Mouse (Mus musculus) forebrain, embryonic 14.5 days (tissue): ENCODE data around the gene Sytl5. TPM values are rescaled to one million over a fixed set of nuclear protein-coding genes. Genes with fewer than 3 reads are reported as not detected.

Experiments used
- ATAC-seq: fragments of 200-750 bp; cut with Nextera tagmentation; 2 replicates; pipeline ENCODE4 v1.8.0; 2017; ENCODE audit warnings: mild to moderate bottlenecking, moderate library complexity
- DNase-seq: peaks from one replicate; pipeline ENCODE4 v3.0.0-alpha.2; 2015; ENCODE audit warnings: low spot score
- H3K27ac ChIP-seq: fragments of 300-500 bp; sonication (generic); 2 replicates; pipeline ENCODE4 v1.5.1; 2014; ENCODE audit warnings: low read depth, mild to moderate bottlenecking, control low read depth, low read length, moderate library complexity
- H3K27me3 ChIP-seq: fragments of 300-500 bp; sonication (generic); replicated peaks from 2 replicates; pipeline ENCODE4 v1.6.1; 2014; ENCODE audit warnings: low read length, control low read depth, mixed read lengths; ENCODE audit not compliant: control insufficient read depth, insufficient read depth
- H3K36me3 ChIP-seq: fragments of 300-500 bp; sonication (generic); 2 replicates; pipeline ENCODE4 v1.6.1; 2014; ENCODE audit warnings: low read length, control low read depth; ENCODE audit not compliant: control insufficient read depth, insufficient read depth
- H3K4me1 ChIP-seq: fragments of 300-500 bp; sonication (generic); 2 replicates; pipeline ENCODE4 v1.6.1; 2014; ENCODE audit warnings: antibody characterized with exemption, low read length, control low read depth; ENCODE audit not compliant: control insufficient read depth, insufficient read depth
- H3K4me2 ChIP-seq: fragments of 300-500 bp; sonication (generic); 2 replicates; pipeline ENCODE4 v1.6.1; 2014; ENCODE audit warnings: mild to moderate bottlenecking, control low read depth, low read length
- H3K4me3 ChIP-seq: fragments of 300-500 bp; sonication (generic); 2 replicates; pipeline ENCODE4 v1.5.1; 2014; ENCODE audit warnings: low read depth, low read length, control low read depth
- H3K9ac ChIP-seq: fragments of 300-500 bp; sonication (generic); 2 replicates; pipeline ENCODE4 v1.6.1; 2014; ENCODE audit warnings: mild to moderate bottlenecking, low read length, control low read depth, moderate library complexity
- H3K9me3 ChIP-seq: fragments of 300-500 bp; sonication (generic); replicated peaks from 2 replicates; pipeline ENCODE4 v1.6.1; 2016; ENCODE audit warnings: low read length, control low read depth, mixed read lengths; ENCODE audit not compliant: control insufficient read depth
- WGBS: fragments of 180-500 bp; shearing (Covaris S2); extraction: QIAGEN DNeasy Blood & Tissue Kit; methylation state at CpG from one replicate; pipeline ENCODE4 v1.1.7; 2014; 5-methylcytosine and 5-hydroxymethylcytosine counted together
- polyA plus RNA-seq: library from polyadenylated mRNA; unstranded; fragments of >200 nt; fragmentation: Nextera tagmentation; extraction: Ambion mirVana; gene quantifications from 2 replicates; pipeline ENCODE4 v1.2.1, GENCODE M21; 2014

Sytl5 gene
- polyA plus RNA-seq, 1 experiment from 2014 or later = 0.90 TPM

DNA sequence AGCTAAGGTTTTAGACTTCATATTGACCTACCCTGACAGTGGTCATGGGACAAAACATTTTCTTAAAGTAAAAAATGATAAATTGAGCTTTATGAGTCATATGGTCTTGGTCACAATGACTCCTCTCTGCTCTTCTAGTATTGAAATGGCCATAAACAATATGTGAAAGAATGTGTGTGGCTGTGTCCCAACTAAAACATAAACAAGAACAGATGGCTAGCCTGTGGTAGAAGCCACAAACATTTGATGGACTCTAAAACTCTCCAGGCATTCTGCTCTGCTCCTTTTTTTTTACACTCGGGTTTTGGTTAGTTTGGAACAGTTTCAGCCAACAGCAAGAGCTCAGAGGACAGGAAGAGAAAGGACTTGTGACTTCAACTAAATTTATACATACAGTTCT, 120.5 kb downstream of the Sytl5 start:
- Histone ChIP-seq H3K27me3 (no peaks in the 10 kb centered on the region), H3K9ac (no peak overlapping the region), H3K36me3 (no peaks in the 10 kb centered on the region), H3K27ac (no peak overlapping the region), H3K4me2 (no peak overlapping the region), H3K4me3 (no peak overlapping the region), H3K4me1 (no peaks in the 10 kb centered on the region), H3K9me3 (no peaks in the 10 kb centered on the region)
- 69% methylated on average over 1 of the region's 1 CpGs for WGBS
- DNase-seq (no peak), ATAC-seq (no peak)

GRCm38 (mm10) chrX:10007675-10008270, 122.4 kb downstream of the Sytl5 start:
- Histone ChIP-seq H3K9me3 (no peaks in the 10 kb centered on the region), H3K27me3 (no peaks in the 10 kb centered on the region), H3K4me3 (no peak overlapping the region), H3K9ac (no peak overlapping the region), H3K36me3 (no peaks in the 10 kb centered on the region), H3K4me2 (no peak overlapping the region), H3K27ac (no peak overlapping the region), H3K4me1 (no peaks in the 10 kb centered on the region)
- WGBS = 69% methylated on average over 1 of the region's 1 CpGs
- DNase-seq (peak; percentile 52), ATAC-seq (peak; percentile 71)

DNA sequence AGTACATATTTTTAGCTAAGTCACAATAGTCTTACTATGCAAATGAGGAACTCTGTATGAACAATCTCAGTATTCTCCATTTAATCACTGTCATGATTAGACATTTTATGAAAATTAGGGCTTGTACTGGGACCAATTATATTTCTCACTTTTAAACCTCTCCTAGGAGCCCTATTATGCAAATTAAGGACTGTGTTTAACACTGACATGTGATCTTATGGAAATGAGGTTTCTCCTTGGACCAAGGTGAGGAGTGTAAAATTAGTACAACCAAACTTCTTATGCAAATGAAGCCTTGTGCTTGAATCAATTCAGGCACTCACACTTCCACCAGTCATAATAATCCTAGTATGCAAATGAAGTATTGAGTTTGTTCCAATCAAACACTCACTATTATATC, 124.8 kb downstream of the Sytl5 start:
- ATAC-seq (peak; percentile 84), DNase-seq (peak; percentile 55)
- no peak overlapping the region for H3K27ac ChIP-seq
- H3K9me3 ChIP-seq = no peaks in the 10 kb centered on the region
- H3K4me3 ChIP-seq = no peak overlapping the region
- no peaks in the 10 kb centered on the region for H3K36me3 ChIP-seq
- H3K27me3 ChIP-seq = no peaks in the 10 kb centered on the region
- no peaks in the 10 kb centered on the region for H3K4me1 ChIP-seq
- no peak overlapping the region for H3K4me2 ChIP-seq
- no peak overlapping the region for H3K9ac ChIP-seq

- H3K9ac ChIP-seq = no peak overlapping the region
- DNase-seq (no peak), ATAC-seq (no peak)
- H3K9me3 ChIP-seq = no peaks in the 10 kb centered on the region
- no peak overlapping the region for H3K4me3 ChIP-seq
- H3K4me2 ChIP-seq = no peak overlapping the region
- H3K36me3 ChIP-seq = no peaks in the 10 kb centered on the region
- H3K4me1 ChIP-seq = no peaks in the 10 kb centered on the region
- no peaks in the 10 kb centered on the region for H3K27me3 ChIP-seq
- no peak overlapping the region for H3K27ac ChIP-seq
These were observed 149.2 kb downstream of the Sytl5 start for GRCm38 (mm10) chrX:10034666-10035065.

Other genes with a start within 250 kb of the Sytl5 start
- gene Dynlt3, start 222.6 kb upstream of the Sytl5 start, polyA plus RNA-seq = 40.4 and 43.9 TPM in 2 replicates
- not detected in 2 replicates for gene Hypm, start 38.7 kb upstream of the Sytl5 start, polyA plus RNA-seq
- gene H2al3, start 35.9 kb upstream of the Sytl5 start, polyA plus RNA-seq = not detected in 2 replicates
- 3.5 and 4.4 TPM in 2 replicates for gene Srpx, start 232.1 kb downstream of the Sytl5 start, polyA plus RNA-seq